Mouse (Mus musculus) hindbrain, postnatal 0 days (tissue): ENCODE measurements around the gene Gdf11. TPM values are rescaled to one million over a fixed set of nuclear protein-coding genes. Genes with fewer than 3 reads are reported as not detected.

Source experiments
- ATAC-seq: fragments of 200-750 bp; cut with Nextera tagmentation; 2 replicates; pipeline ENCODE4 v1.8.0; 2017; ENCODE audit warnings: mild to moderate bottlenecking, moderate TSS enrichment, moderate library complexity
- DNase-seq: peaks from one replicate; pipeline ENCODE4 v3.0.0-alpha.2; 2015; ENCODE audit warnings: low spot score
- H3K27ac ChIP-seq: fragments of 300-500 bp; sonication (generic); 2 replicates; pipeline ENCODE4 v1.5.1; 2014; ENCODE audit warnings: mild to moderate bottlenecking
- H3K27me3 ChIP-seq: fragments of 300-500 bp; sonication (generic); 2 replicates; pipeline ENCODE4 v1.6.1; 2014; ENCODE audit warnings: low read length, mixed read lengths; ENCODE audit not compliant: insufficient read depth
- H3K36me3 ChIP-seq: fragments of 300-500 bp; sonication (generic); 2 replicates; pipeline ENCODE4 v1.6.1; 2014; ENCODE audit warnings: low read length, mixed read lengths; ENCODE audit not compliant: insufficient read depth
- H3K4me1 ChIP-seq: fragments of 300-500 bp; sonication (generic); 2 replicates; pipeline ENCODE4 v1.6.1; 2014; ENCODE audit warnings: antibody characterized with exemption, low read length, mixed read lengths; ENCODE audit not compliant: insufficient read depth
- H3K4me2 ChIP-seq: fragments of 300-500 bp; sonication (generic); 2 replicates; pipeline ENCODE4 v1.6.1; 2014; ENCODE audit warnings: low read depth, mild to moderate bottlenecking, low read length, moderate library complexity, mixed read lengths
- H3K4me3 ChIP-seq: fragments of 300-500 bp; sonication (generic); 2 replicates; pipeline ENCODE4 v1.5.1; 2014; ENCODE audit warnings: low read length
- H3K9ac ChIP-seq: fragments of 300-500 bp; sonication (generic); replicated peaks from 2 replicates; pipeline ENCODE4 v1.6.1; 2014; ENCODE audit warnings: mild to moderate bottlenecking, low read length, moderate library complexity, mixed read lengths
- H3K9me3 ChIP-seq: fragments of 300-500 bp; sonication (generic); 2 replicates; pipeline ENCODE4 v1.6.1; 2016; ENCODE audit warnings: low read length, mixed read lengths
- CTCF ChIP-seq: IDR thresholded peaks from 2 replicates; pipeline ENCODE4 v1.5.1; 2016; ENCODE audit warnings: antibody characterized with exemption, control low read depth, low read depth
- WGBS: fragments of 180-500 bp; shearing (Covaris S2); extraction: QIAGEN DNeasy Blood & Tissue Kit; methylation state at CpG from one replicate; pipeline ENCODE4 v1.1.7; 2014; 5-methylcytosine and 5-hydroxymethylcytosine counted together
- polyA plus RNA-seq: library from polyadenylated mRNA; unstranded; fragments of >200 nt; fragmentation: Nextera tagmentation; extraction: Ambion mirVana; gene quantifications from 2 replicates; pipeline ENCODE4 v1.2.1, GENCODE M21; 2015
- total RNA-seq: library from RNA; depleted of rRNA; stranded (reverse); fragments of >200 nt; gene quantifications from 2 replicates; pipeline ENCODE4 v1.2.3, GENCODE M21; 2014; rRNA removed

Gdf11 gene
- total RNA-seq: 15.9 and 18.8 TPM in 2 replicates
- polyA plus RNA-seq: 6.7 and 7.6 TPM in 2 replicates

DNA sequence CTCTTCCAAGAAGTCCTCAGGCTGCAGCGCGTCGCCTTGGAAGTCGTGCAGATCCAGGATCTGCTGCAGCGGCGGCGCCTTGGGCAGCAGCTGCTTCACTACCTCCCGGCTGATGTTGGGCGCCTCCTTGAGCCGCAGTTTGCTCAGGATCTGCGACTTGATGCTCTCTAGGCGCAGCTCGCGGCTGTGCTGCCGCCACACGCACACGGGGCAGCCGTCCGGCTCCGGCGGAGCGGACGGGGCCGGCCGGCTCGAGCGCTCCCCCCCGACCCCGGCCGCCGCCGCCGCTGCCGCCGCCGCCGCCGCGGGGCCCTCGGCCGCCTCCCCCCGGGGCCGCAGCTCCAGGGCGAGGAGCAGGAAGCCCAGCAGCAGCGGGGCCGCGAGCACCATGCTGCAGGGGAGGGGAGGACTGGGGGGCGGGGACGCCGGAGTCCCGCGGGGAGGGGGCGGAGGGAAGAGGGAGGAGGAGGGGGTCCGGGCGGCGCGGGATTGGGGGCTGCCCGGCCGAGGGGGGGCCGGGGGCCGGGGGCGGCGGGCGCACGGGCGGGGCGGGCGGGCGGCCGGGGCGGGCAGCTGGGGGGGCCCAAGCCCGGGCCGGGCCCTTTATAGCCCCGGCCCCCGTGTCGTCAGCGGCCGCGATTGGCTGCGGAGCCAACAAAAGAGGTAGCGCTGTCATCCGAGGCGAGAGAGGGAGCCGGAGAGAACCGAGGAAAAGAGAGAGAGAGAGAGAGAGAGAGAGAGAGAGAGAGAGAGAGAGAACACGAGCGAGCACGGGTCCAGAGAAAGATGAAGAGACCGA lies at the start of gene Gdf11:
TSS of gene Gdf11 (minus strand) at position 423 of the 799 bp plus-strand sequence.
- H3K36me3 ChIP-seq: no peaks in the 10 kb centered on the region
- WGBS: under 1% methylated on average over 56 of the region's 89 CpGs
- peak within 1 kb of the TSS; percentile 89 for H3K9ac ChIP-seq
- peak; percentile 85 for ATAC-seq
- H3K4me2 ChIP-seq: peak within 1 kb of the TSS; percentile 86
- no peaks in the 10 kb centered on the region for H3K27me3 ChIP-seq
- peak within 1 kb of the TSS; percentile 85 for H3K4me3 ChIP-seq
- H3K9me3 ChIP-seq: no peaks in the 10 kb centered on the region
- TF ChIP-seq CTCF: no peak
- peak within 1 kb of the TSS; percentile 86 for H3K27ac ChIP-seq
- H3K4me1 ChIP-seq: peaks cover 31% of the 10 kb centered on the region
- DNase-seq: peak; percentile 93

DNA sequence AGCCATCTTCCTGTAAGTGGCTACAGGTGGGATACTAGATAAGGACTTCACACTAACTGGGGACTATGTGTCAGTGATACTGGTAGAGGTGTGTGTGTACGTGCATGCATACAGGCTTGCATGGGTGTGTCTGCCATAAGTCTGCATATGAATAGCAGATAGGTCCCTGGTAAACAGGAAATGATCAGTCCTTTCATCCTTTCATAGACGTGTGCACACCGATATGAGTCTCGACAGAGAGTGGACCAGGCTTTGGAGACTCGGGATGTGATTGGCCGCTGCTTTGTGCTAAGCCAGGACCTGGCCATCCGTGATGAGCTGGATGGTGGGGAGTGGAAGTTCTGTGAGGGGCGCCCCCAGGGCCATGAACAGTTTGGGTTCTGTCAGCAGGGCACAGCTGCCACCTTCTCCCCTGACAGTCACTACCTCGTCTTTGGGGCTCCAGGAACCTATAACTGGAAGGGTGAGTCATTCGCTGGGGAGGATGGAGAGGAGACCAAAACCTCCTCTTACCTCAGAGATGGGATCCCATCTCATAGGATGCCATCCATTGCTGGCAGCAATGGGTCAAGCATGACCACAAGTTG lies 49.0 kb upstream of the Gdf11 start:
- DNase-seq (no peak), ATAC-seq (no peak)
- no peaks in the 10 kb centered on the region for H3K27me3 ChIP-seq
- TF ChIP-seq CTCF: no peak
- H3K4me2 ChIP-seq: no peak overlapping the region
- H3K4me1 ChIP-seq: peaks cover 14% of the 10 kb centered on the region; the same call in 1 of the 2 replicates
- no peaks in the 10 kb centered on the region for H3K36me3 ChIP-seq
- no peak overlapping the region for H3K4me3 ChIP-seq
- WGBS: 86% methylated on average over 10 of the region's 10 CpGs
- no peaks in the 10 kb centered on the region for H3K9me3 ChIP-seq
- H3K27ac ChIP-seq: no peak overlapping the region
- no peak overlapping the region for H3K9ac ChIP-seq

DNA sequence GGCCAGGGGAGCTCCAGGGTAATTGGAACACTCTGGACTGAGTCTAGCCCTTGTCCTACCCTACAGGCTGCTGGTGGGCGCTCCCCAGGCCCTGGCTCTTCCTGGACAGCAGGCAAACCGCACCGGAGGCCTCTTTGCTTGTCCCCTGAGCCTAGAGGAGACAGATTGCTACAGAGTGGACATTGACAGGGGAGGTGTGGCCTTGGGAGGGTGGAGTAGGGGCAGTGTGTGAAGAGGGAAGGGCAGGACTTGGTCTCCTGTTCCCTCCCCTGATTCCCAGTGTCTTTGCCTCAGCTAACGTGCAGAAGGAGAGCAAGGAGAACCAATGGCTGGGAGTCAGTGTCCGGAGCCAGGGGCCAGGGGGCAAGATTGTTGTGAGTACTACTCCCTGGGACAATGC lies 47.5 kb upstream of the Gdf11 start:
- Histone ChIP-seq H3K9me3 (no peaks in the 10 kb centered on the region), H3K9ac (no peak overlapping the region), H3K27ac (peak overlapping the region; percentile 58; the same call in 1 of the 2 replicates), H3K27me3 (no peaks in the 10 kb centered on the region), H3K4me3 (no peak overlapping the region), H3K36me3 (no peaks in the 10 kb centered on the region), H3K4me2 (no peak overlapping the region), H3K4me1 (peaks cover 14% of the 10 kb centered on the region)
- WGBS: 60% methylated on average over 5 of the region's 5 CpGs
- ATAC-seq: peak; percentile 43
- no peak for DNase-seq
- TF ChIP-seq CTCF: no peak

DNA sequence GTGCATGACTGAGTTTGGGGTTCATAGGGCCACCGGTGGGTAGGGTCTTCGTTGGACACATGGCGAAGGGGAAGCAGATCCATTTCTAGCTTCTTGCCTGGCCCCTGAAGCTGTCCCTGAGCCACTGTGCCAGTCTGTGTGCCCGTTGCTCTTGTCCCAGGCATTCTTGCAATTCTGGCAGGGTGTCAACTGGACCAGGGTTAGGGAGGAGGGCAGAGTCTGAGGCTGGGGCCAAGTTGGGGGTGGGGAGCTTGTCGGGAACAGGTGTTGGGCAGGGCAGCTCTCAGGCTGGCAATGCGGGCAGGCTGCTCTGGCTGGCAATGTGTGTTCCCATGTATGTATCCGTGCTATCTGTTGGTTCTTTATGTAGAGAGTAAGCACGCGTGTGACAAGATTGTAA lies 46.9 kb upstream of the Gdf11 start:
- ATAC-seq: peak; percentile 71

DNA sequence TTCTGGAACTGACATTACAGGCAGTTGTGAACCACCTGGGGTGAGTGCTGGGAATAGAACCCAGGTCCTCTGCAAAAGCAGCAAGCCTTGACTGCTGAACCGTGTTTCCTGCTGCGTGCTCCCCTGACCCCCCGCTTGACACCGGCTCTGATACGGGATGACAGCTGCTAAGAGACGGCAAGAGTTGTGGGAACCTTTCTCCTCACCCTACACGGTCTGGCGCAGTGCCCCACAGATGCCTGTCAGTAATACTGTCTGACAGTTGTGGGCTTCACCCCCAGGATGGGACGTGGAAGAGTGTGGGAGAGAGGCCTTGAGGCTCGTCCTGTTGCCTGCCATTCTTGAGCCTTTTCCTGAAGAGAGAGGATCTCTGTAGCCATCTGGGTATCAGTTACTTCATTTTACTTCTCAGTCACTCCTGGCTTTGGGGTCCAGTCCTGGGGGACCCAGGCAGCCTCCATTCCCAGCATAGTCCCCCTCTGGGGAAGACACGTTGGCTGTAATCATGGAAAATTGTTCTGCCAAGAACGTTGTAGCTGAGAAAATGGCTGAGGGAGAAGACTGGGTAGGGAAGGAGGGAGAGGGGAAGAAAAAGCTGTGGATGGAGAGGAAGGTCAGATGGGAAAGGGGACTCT lies 46.4 kb upstream of the Gdf11 start:
- no peaks in the 10 kb centered on the region for H3K27me3 ChIP-seq
- no peak for TF ChIP-seq CTCF

More for the DNA sequence above, 46.9 kb upstream of the Gdf11 start:
- peak overlapping the region; percentile 56; the same call in 1 of the 2 replicates for H3K27ac ChIP-seq
- H3K9ac ChIP-seq: no peak overlapping the region
- TF ChIP-seq CTCF: no peak
- H3K4me3 ChIP-seq: no peak overlapping the region
- 43% methylated on average over 9 of the region's 9 CpGs for WGBS
- 0 out of 2 replicates have a peak overlapping the region, but pooled peaks have one; percentile 2 for H3K4me2 ChIP-seq
- DNase-seq: peak; percentile 83
- H3K4me1 ChIP-seq: peaks cover 14% of the 10 kb centered on the region
- H3K27me3 ChIP-seq: no peaks in the 10 kb centered on the region
- H3K9me3 ChIP-seq: no peaks in the 10 kb centered on the region
- H3K36me3 ChIP-seq: no peaks in the 10 kb centered on the region

DNA sequence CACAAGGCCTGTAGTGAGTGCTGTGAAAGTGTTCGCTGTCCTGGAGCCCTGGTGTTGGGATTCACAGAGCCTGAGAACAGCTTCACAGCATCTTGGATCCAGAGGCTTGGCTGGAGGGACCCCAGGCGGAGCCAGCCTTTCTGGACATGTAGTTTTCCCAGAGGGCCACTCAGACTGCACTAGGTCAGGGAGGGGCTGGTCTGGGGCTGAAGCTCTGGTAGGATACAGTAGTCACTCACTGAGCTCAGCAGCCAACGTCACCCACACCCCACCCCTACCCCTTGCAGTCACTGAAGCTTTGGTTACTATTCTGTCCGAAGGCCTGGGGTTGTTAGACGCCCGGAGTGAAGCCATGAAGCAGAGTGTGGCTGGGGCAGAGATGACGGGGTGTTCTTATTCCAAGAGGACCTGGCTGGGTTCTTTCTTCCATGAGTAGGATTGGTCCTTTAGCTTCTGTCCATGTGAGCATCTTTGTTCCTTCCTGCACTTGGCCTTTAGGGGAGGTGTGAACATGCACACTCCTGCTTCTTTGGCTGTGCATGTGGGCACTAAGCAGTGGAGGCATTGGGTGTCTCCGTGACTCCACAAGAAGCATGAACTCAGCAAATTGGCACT lies 44.4 kb upstream of the Gdf11 start:
- Histone ChIP-seq H3K9ac (no peak overlapping the region), H3K4me2 (peak overlapping the region; percentile 90), H3K27ac (no peak overlapping the region), H3K4me3 (no peak overlapping the region; the same call in 1 of the 2 replicates), H3K36me3 (no peaks in the 10 kb centered on the region), H3K27me3 (no peaks in the 10 kb centered on the region), H3K4me1 (peaks cover 18% of the 10 kb centered on the region), H3K9me3 (no peaks in the 10 kb centered on the region)
- 66% methylated on average over 8 of the region's 8 CpGs for WGBS
- ATAC-seq: no peak; the same call in 1 of the 2 replicates
- no peak for TF ChIP-seq CTCF
- no peak for DNase-seq

More for the DNA sequence above, 46.4 kb upstream of the Gdf11 start:
- Histone ChIP-seq H3K4me1 (peaks cover 18% of the 10 kb centered on the region), H3K4me3 (no peak overlapping the region), H3K27ac (peak overlapping the region; percentile 56; the same call in 1 of the 2 replicates), H3K36me3 (no peaks in the 10 kb centered on the region), H3K9ac (no peak overlapping the region), H3K4me2 (0 out of 2 replicates have a peak overlapping the region, but pooled peaks have one; percentile 2), H3K9me3 (no peaks in the 10 kb centered on the region)
- 56% methylated on average over 12 of the region's 12 CpGs for WGBS
- no peak for DNase-seq
- no peak for ATAC-seq
